Comparison of ENCODE assay signal across 9 mouse cellular contexts in genomic region chr12:31848630-31849415, GRCm38 (mm10).
A peak's percentile ranks its signal among the peaks of the same experiment; 100 is the strongest.
DNase-seq lines count a peak whose midpoint lies in the region; ATAC-seq and TF ChIP-seq lines count a peak whose summit lies in the region.
"Had no signal": no experiment of that assay in that cellular context is flagged by ENCODE, and none has a peak within 500 bp of the region (broad histone marks: within the 10 kb centered on the region; RNA-seq: fewer than 3 reads in every experiment).

No protein-coding gene starts in this region.

- no peaks in the 10 kb centered on the region for H3K27me3 ChIP-seq in forebrain, embryonic 14.5 days (replicated peaks; ENCODE audit: control insufficient read depth, insufficient read depth, low read length)
- no peaks in the 10 kb centered on the region for H3K27me3 ChIP-seq in forebrain, embryonic 10.5 days (ENCODE audit: poor library complexity, severe bottlenecking)
- no peaks in the 10 kb centered on the region for H3K27me3 ChIP-seq in forebrain, postnatal 0 days (ENCODE audit: insufficient read depth, low read length)
- H3K27me3 ChIP-seq: limb, embryonic 15.5 days had no signal

- H3K4me1 ChIP-seq in forebrain, embryonic 14.5 days (ENCODE audit: control insufficient read depth, insufficient read depth, low read length) = peaks cover 2% of the 10 kb centered on the region; the same call in 1 of the 2 replicates
- H3K4me1 ChIP-seq in forebrain, embryonic 10.5 days = no peaks in the 10 kb centered on the region
- no peaks in the 10 kb centered on the region for H3K4me1 ChIP-seq in forebrain, postnatal 0 days (ENCODE audit: insufficient read depth)

- peak; percentile 72 for ATAC-seq in forebrain, embryonic 14.5 days
- ATAC-seq in forebrain, postnatal 0 days = peak; percentile 93
- ATAC-seq in megakaryocyte progenitor cell, adult 5-6 weeks (replicated peaks; ENCODE audit: poor library complexity) = no peak

- no peak for TF ChIP-seq CTCF in forebrain, postnatal 0 days (IDR thresholded peaks at IDR 0.05; ENCODE audit: low read depth)

- DNase-seq in forebrain, embryonic 14.5 days (ENCODE audit: low spot score) = peak; percentile 70
- DNase-seq in forebrain, embryonic 10.5 days (ENCODE audit: extremely low spot score, low spot score) = no peak
- peak; percentile 74 for DNase-seq in adrenal gland, postnatal 14 days
- DNase-seq in forebrain, postnatal 0 days = peak; percentile 73
- DNase-seq in heart, postnatal 4 days = peak; percentile 79
- peak; percentile 48 to 54 for DNase-seq in left cerebral cortex, postnatal 10 days (ENCODE audit: extremely low spot score in 1 of 2, low spot score in 2 of 2)
- DNase-seq in skeletal muscle tissue, adult 2 months (ENCODE audit: low read depth, low spot score) = peak; percentile 53

- intact Hi-C loops in left cerebral cortex, postnatal 10 days (cut with DNase I) = no loop called here

- no peaks in the 10 kb centered on the region for H3K9me3 ChIP-seq in forebrain, embryonic 14.5 days (replicated peaks; ENCODE audit: control insufficient read depth, low read length)
- no peaks in the 10 kb centered on the region for H3K9me3 ChIP-seq in forebrain, embryonic 10.5 days
- H3K9me3 ChIP-seq in forebrain, postnatal 0 days (ENCODE audit: low read length) = no peaks in the 10 kb centered on the region
- H3K9me3 ChIP-seq: limb, embryonic 15.5 days had no signal

- no peaks in the 10 kb centered on the region for H3K36me3 ChIP-seq in forebrain, embryonic 14.5 days (ENCODE audit: control insufficient read depth, insufficient read depth, low read length)
- no peaks in the 10 kb centered on the region for H3K36me3 ChIP-seq in forebrain, embryonic 10.5 days (replicated peaks)
- no peaks in the 10 kb centered on the region for H3K36me3 ChIP-seq in forebrain, postnatal 0 days (ENCODE audit: insufficient read depth)
- H3K36me3 ChIP-seq: limb, embryonic 15.5 days had no signal

- no peak overlapping the region for H3K9ac ChIP-seq in forebrain, embryonic 14.5 days (ENCODE audit: low read length)
- no peak overlapping the region for H3K9ac ChIP-seq in forebrain, postnatal 0 days
- H3K9ac ChIP-seq: limb, embryonic 15.5 days had no signal

- no peak overlapping the region for H3K4me3 ChIP-seq in forebrain, embryonic 14.5 days (ENCODE audit: low read depth, low read length)
- no peak overlapping the region for H3K4me3 ChIP-seq in forebrain, embryonic 10.5 days
- H3K4me3 ChIP-seq in forebrain, postnatal 0 days (ENCODE audit: low read depth, low read length) = no peak overlapping the region
- H3K4me3 ChIP-seq: limb, embryonic 15.5 days had no signal

- no peak overlapping the region for H3K27ac ChIP-seq in forebrain, embryonic 14.5 days (ENCODE audit: low read depth, low read length)
- no peak overlapping the region for H3K27ac ChIP-seq in forebrain, embryonic 10.5 days
- H3K27ac ChIP-seq in forebrain, postnatal 0 days (ENCODE audit: low read depth, low read length) = no peak overlapping the region
- H3K27ac ChIP-seq: limb, embryonic 15.5 days had no signal

- 64% methylated on average over 5 of the region's 5 CpGs for WGBS in forebrain, embryonic 14.5 days
- 83% methylated on average over 5 of the region's 5 CpGs for WGBS in forebrain, embryonic 10.5 days
- 46% methylated on average over 5 of the region's 5 CpGs for WGBS in forebrain, postnatal 0 days

- H3K4me2 ChIP-seq in forebrain, embryonic 14.5 days (ENCODE audit: low read length) = no peak overlapping the region
- H3K4me2 ChIP-seq in forebrain, postnatal 0 days (ENCODE audit: low read depth) = no peak overlapping the region
- H3K4me2 ChIP-seq: limb, embryonic 15.5 days had no signal
